Mouse (Mus musculus): Measurements from ENCODE around the gene Olfr572.

Olfr572 gene

GRCm38 (mm10) chr7:102924109-102924508, at the start of gene Olfr572:
Gene Olfr572, plus strand, starts transcription at chr7:102924409.
- DNase-seq (ENCODE audit: low read depth in 2 of 2, low spot score in 2 of 2): no peak

GRCm38 (mm10) chr7:102876822-102877221, 47.4 kb upstream of the Olfr572 start, which contains the start of gene Olfr568:
Gene Olfr568, plus strand, starts transcription at chr7:102877122.
- no peak for DNase-seq (ENCODE audit: low read depth in 2 of 2, low spot score in 2 of 2)

GRCm38 (mm10) chr7:102890782-102891181, 33.4 kb upstream of the Olfr572 start, which contains the start of gene Olfr569:
Gene Olfr569, minus strand, starts transcription at chr7:102890882.
- DNase-seq (ENCODE audit: low read depth in 2 of 2, low spot score in 2 of 2): no peak

GRCm38 (mm10) chr7:102915261-102915660, 8.9 kb upstream of the Olfr572 start:
- no peak for DNase-seq (ENCODE audit: low read depth in 2 of 2, low spot score in 2 of 2)

- DNase-seq (ENCODE audit: low read depth in 2 of 2, low spot score in 2 of 2): no peak
Measured at GRCm38 (mm10) chr7:102916405-102916804, 7.8 kb upstream of the Olfr572 start.

- DNase-seq (ENCODE audit: low read depth in 2 of 2, low spot score in 2 of 2): no peak
Measured at GRCm38 (mm10) chr7:102917032-102917875, 7.0 kb upstream of the Olfr572 start, which contains the start of gene Olfr571. Gene Olfr571, minus strand, starts transcription at chr7:102917536.

GRCm38 (mm10) chr7:102919632-102920031, 4.6 kb upstream of the Olfr572 start:
- DNase-seq (ENCODE audit: low read depth in 2 of 2, low spot score in 2 of 2): no peak

- no peak for DNase-seq (ENCODE audit: low read depth in 2 of 2, low spot score in 2 of 2)
Measured at GRCm38 (mm10) chr7:102927105-102927504, 2.9 kb downstream of the Olfr572 start.

- DNase-seq (ENCODE audit: low read depth in 2 of 2, low spot score in 2 of 2): no peak
Measured at GRCm38 (mm10) chr7:102942475-102942874, 18.3 kb downstream of the Olfr572 start, which contains the start of gene Olfr573-ps1. Gene Olfr573-ps1, minus strand, starts transcription at chr7:102942575.

- no peak for DNase-seq (ENCODE audit: low read depth in 2 of 2, low spot score in 2 of 2)
Measured at GRCm38 (mm10) chr7:102943417-102943816, 19.2 kb downstream of the Olfr572 start.

GRCm38 (mm10) chr7:102948167-102948566, 24.0 kb downstream of the Olfr572 start, which contains the start of gene Olfr574:
Gene Olfr574, plus strand, starts transcription at chr7:102948467.
- DNase-seq (ENCODE audit: low read depth in 2 of 2, low spot score in 2 of 2): no peak

GRCm38 (mm10) chr7:102950732-102951131, 26.5 kb downstream of the Olfr572 start:
- DNase-seq (ENCODE audit: low read depth in 2 of 2, low spot score in 2 of 2): no peak

GRCm38 (mm10) chr7:102958137-102958536, 33.9 kb downstream of the Olfr572 start:
- DNase-seq (ENCODE audit: low read depth in 2 of 2, low spot score in 2 of 2): no peak

- DNase-seq (ENCODE audit: low read depth in 2 of 2, low spot score in 2 of 2): no peak
Measured at GRCm38 (mm10) chr7:102958593-102958992, 34.4 kb downstream of the Olfr572 start, which contains the start of gene Olfr575. Gene Olfr575, minus strand, starts transcription at chr7:102958775.

GRCm38 (mm10) chr7:102962360-102962759, 38.2 kb downstream of the Olfr572 start, which contains the start of gene Olfr576:
Gene Olfr576, plus strand, starts transcription at chr7:102962660.
- no peak for DNase-seq (ENCODE audit: low read depth in 2 of 2, low spot score in 2 of 2)

GRCm38 (mm10) chr7:102974399-102974798, 50.2 kb downstream of the Olfr572 start:
- DNase-seq (ENCODE audit: low read depth in 2 of 2, low spot score in 2 of 2): no peak

- DNase-seq (ENCODE audit: low read depth in 2 of 2, low spot score in 2 of 2): no peak
Measured at GRCm38 (mm10) chr7:102975843-102976242, 51.6 kb downstream of the Olfr572 start, which contains the start of gene Olfr577. Gene Olfr577, minus strand, starts transcription at chr7:102975943.

Data from CD8-positive naive resting alpha-beta T cell, adult 2 months (primary cell).